Mouse (Mus musculus): ENCODE data around the gene Ctrl. TPM values are rescaled to one million over a fixed set of nuclear protein-coding genes. Genes with fewer than 3 reads are reported as not detected.

Ctrl gene
- polyA plus RNA-seq (2012; rRNA removed; ENCODE audit: low replicate concordance), result 3.0 and 3.2 TPM in 2 replicates

GRCm38 (mm10) chr8:105933762-105934161 is at the start of gene Ctrl:
Ctrl (minus strand) TSS chr8:105933862.

GRCm38 (mm10) chr8:105979325-105979724 is 45.7 kb upstream of the Ctrl start, which contains the start of gene Dpep3:
Dpep3 (minus strand) TSS chr8:105979429.

GRCm38 (mm10) chr8:105965905-105966341 is 32.3 kb upstream of the Ctrl start, which contains the start of gene Slc12a4:
Slc12a4 (minus strand) TSS chr8:105966097.

GRCm38 (mm10) chr8:105943321-105943739 is 9.7 kb upstream of the Ctrl start, which contains the start of gene Lcat:
Lcat (minus strand) TSS chr8:105943382.

GRCm38 (mm10) chr8:105938306-105938669 is 4.6 kb upstream of the Ctrl start, which contains the start of gene Psmb10:
Psmb10 (minus strand) TSS chr8:105938444.

GRCm38 (mm10) chr8:105900180-105900940 is 33.3 kb downstream of the Ctrl start, which contains the start of gene Pskh1:
Pskh1 (plus strand) TSS chr8:105900441.

GRCm38 (mm10) chr8:105893339-105893738 is 40.3 kb downstream of the Ctrl start, which contains the start of gene Nrn1l:
Nrn1l (plus strand) TSS chr8:105893567.

Other genes starting within 250 kb of the Ctrl start
- gene Carmil2, start 247.6 kb downstream of the Ctrl start, polyA plus RNA-seq (2012; rRNA removed; ENCODE audit: low replicate concordance), result 13.1 and 40.2 TPM in 2 replicates
- 55.9 TPM in 2 replicates for gene Acd, start 232.8 kb downstream of the Ctrl start, polyA plus RNA-seq (2012; rRNA removed; ENCODE audit: low replicate concordance)
- gene Pard6a, start 232.7 kb downstream of the Ctrl start, polyA plus RNA-seq (2012; rRNA removed; ENCODE audit: low replicate concordance), result 19.0 and 20.4 TPM in 2 replicates
- 0.12 TPM in 1 of 2 replicates, not detected in the other for gene 4933405L10Rik, start 226.2 kb downstream of the Ctrl start, polyA plus RNA-seq (2012; rRNA removed; ENCODE audit: low replicate concordance)
- 5.1 and 10.4 TPM in 2 replicates for gene Enkd1, start 225.7 kb downstream of the Ctrl start, polyA plus RNA-seq (2012; rRNA removed; ENCODE audit: low replicate concordance)
- gene Gfod2, start 175.2 kb downstream of the Ctrl start, polyA plus RNA-seq (2012; rRNA removed; ENCODE audit: low replicate concordance), result 7.4 and 11.3 TPM in 2 replicates
- gene Ranbp10, start 106.5 kb downstream of the Ctrl start, polyA plus RNA-seq (2012; rRNA removed; ENCODE audit: low replicate concordance), result 30.2 and 35.5 TPM in 2 replicates
- gene Tsnaxip1, start 106.1 kb downstream of the Ctrl start, polyA plus RNA-seq (2012; rRNA removed; ENCODE audit: low replicate concordance), result not detected in 2 replicates
- gene Cenpt, start 80.6 kb downstream of the Ctrl start, polyA plus RNA-seq (2012; rRNA removed; ENCODE audit: low replicate concordance), result 13.7 and 18.8 TPM in 2 replicates
- 47.9 and 76.8 TPM in 2 replicates for gene Thap11, start 78.7 kb downstream of the Ctrl start, polyA plus RNA-seq (2012; rRNA removed; ENCODE audit: low replicate concordance)
- 16.7 and 34.9 TPM in 2 replicates for gene Nutf2, start 73.3 kb downstream of the Ctrl start, polyA plus RNA-seq (2012; rRNA removed; ENCODE audit: low replicate concordance)
- 75.2 and 91.4 TPM in 2 replicates for gene Edc4, start 53.0 kb downstream of the Ctrl start, polyA plus RNA-seq (2012; rRNA removed; ENCODE audit: low replicate concordance)
- 2.1 and 5.6 TPM in 2 replicates for gene Nrn1l, start 40.3 kb downstream of the Ctrl start, polyA plus RNA-seq (2012; rRNA removed; ENCODE audit: low replicate concordance)
- gene Pskh1, start 33.4 kb downstream of the Ctrl start, polyA plus RNA-seq (2012; rRNA removed; ENCODE audit: low replicate concordance), result 44.9 and 68.5 TPM in 2 replicates
- gene Psmb10, start 4.6 kb upstream of the Ctrl start, polyA plus RNA-seq (2012; rRNA removed; ENCODE audit: low replicate concordance), result 155 and 284 TPM in 2 replicates
- gene Lcat, start 9.5 kb upstream of the Ctrl start, polyA plus RNA-seq (2012; rRNA removed; ENCODE audit: low replicate concordance), result 4.1 and 5.4 TPM in 2 replicates
- gene Slc12a4, start 32.2 kb upstream of the Ctrl start, polyA plus RNA-seq (2012; rRNA removed; ENCODE audit: low replicate concordance), result 43.9 and 52.9 TPM in 2 replicates
- 0.67 and 0.73 TPM in 2 replicates for gene Dpep3, start 45.6 kb upstream of the Ctrl start, polyA plus RNA-seq (2012; rRNA removed; ENCODE audit: low replicate concordance)
- gene Dus2, start 57.5 kb upstream of the Ctrl start, polyA plus RNA-seq (2012; rRNA removed; ENCODE audit: low replicate concordance), result 16.2 and 27.0 TPM in 2 replicates
- not detected in 2 replicates for gene Dpep2nb, start 72.1 kb upstream of the Ctrl start, polyA plus RNA-seq (2012; rRNA removed; ENCODE audit: low replicate concordance)
- gene Ddx28, start 78.0 kb upstream of the Ctrl start, polyA plus RNA-seq (2012; rRNA removed; ENCODE audit: low replicate concordance), result 10.0 and 17.6 TPM in 2 replicates
- gene Nfatc3, start 125.0 kb upstream of the Ctrl start, polyA plus RNA-seq (2012; rRNA removed; ENCODE audit: low replicate concordance), result 29.5 and 59.1 TPM in 2 replicates
- 20.9 and 24.4 TPM in 2 replicates for gene Esrp2, start 203.1 kb upstream of the Ctrl start, polyA plus RNA-seq (2012; rRNA removed; ENCODE audit: low replicate concordance)
- 25.3 and 27.1 TPM in 2 replicates for gene Pla2g15, start 216.5 kb upstream of the Ctrl start, polyA plus RNA-seq (2012; rRNA removed; ENCODE audit: low replicate concordance)
- 30.1 and 60.5 TPM in 2 replicates for gene Slc7a6, start 235.0 kb upstream of the Ctrl start, polyA plus RNA-seq (2012; rRNA removed; ENCODE audit: low replicate concordance)